Mouse (Mus musculus): ENCODE measurements at regions not wholly inside any gene's neighbourhood (a gene's known extent, or its start where the extent isn't known, plus 50 kb on each side); places are given as distances from the start of the nearest gene placed in this dataset.
A peak's percentile ranks its signal among the peaks of the same experiment; 100 is the strongest.

GRCm38 (mm10) chrX:58445624-58446323, 423.3 kb downstream of the Zic3 start:
- Histone ChIP-seq H3K27ac (no peak overlapping the region), H3K36me3 (no peaks in the 10 kb centered on the region), H3K4me3 (no peak overlapping the region), H3K27me3 (no peaks in the 10 kb centered on the region), H3K9ac (no peak overlapping the region), H3K4me1 (replicated peaks) (no peaks in the 10 kb centered on the region), H3K4me2 (no peak overlapping the region), H3K9me3 (no peaks in the 10 kb centered on the region)
- WGBS, result 36% methylated on average over 4 of the region's 4 CpGs
- ATAC-seq (ENCODE audit: low FRiP score), result peak; percentile 43; the same call in 1 of the 2 replicates

- H3K9me3 ChIP-seq, result no peaks in the 10 kb centered on the region
- H3K4me3 ChIP-seq, result no peak overlapping the region
- no peak overlapping the region for H3K4me2 ChIP-seq
- ATAC-seq (ENCODE audit: low FRiP score), result no peak
- 66% methylated on average over 6 of the region's 6 CpGs for WGBS
- no peaks in the 10 kb centered on the region for H3K36me3 ChIP-seq
- no peaks in the 10 kb centered on the region for H3K27me3 ChIP-seq
- H3K4me1 ChIP-seq (replicated peaks), result no peaks in the 10 kb centered on the region
- H3K9ac ChIP-seq, result no peak overlapping the region
- no peak overlapping the region for H3K27ac ChIP-seq
These were observed 425.1 kb downstream of the Zic3 start for GRCm38 (mm10) chrX:58447605-58448004.

- 61% methylated on average over 6 of the region's 6 CpGs for WGBS
- H3K4me3 ChIP-seq, result no peak overlapping the region
- H3K4me1 ChIP-seq (replicated peaks), result no peaks in the 10 kb centered on the region
- no peaks in the 10 kb centered on the region for H3K9me3 ChIP-seq
- H3K27me3 ChIP-seq, result no peaks in the 10 kb centered on the region
- H3K9ac ChIP-seq, result no peak overlapping the region
- H3K4me2 ChIP-seq, result no peak overlapping the region
- H3K27ac ChIP-seq, result no peak overlapping the region
- peak; percentile 72; the same call in 1 of the 2 replicates for ATAC-seq (ENCODE audit: low FRiP score)
- no peaks in the 10 kb centered on the region for H3K36me3 ChIP-seq
These were observed 439.5 kb upstream of the 4930550L24Rik start for GRCm38 (mm10) chrX:58469683-58470082.

- Histone ChIP-seq H3K4me3 (no peak overlapping the region), H3K4me2 (no peak overlapping the region), H3K36me3 (no peaks in the 10 kb centered on the region), H3K9ac (no peak overlapping the region), H3K9me3 (no peaks in the 10 kb centered on the region), H3K27me3 (no peaks in the 10 kb centered on the region), H3K27ac (no peak overlapping the region), H3K4me1 (replicated peaks) (no peaks in the 10 kb centered on the region)
- WGBS, result 61% methylated on average over 1 of the region's 1 CpGs
- no peak for ATAC-seq (ENCODE audit: low FRiP score)
These were observed 438.2 kb upstream of the 4930550L24Rik start for GRCm38 (mm10) chrX:58470986-58471385.

- Histone ChIP-seq H3K4me1 (replicated peaks) (no peaks in the 10 kb centered on the region), H3K9me3 (no peaks in the 10 kb centered on the region), H3K9ac (no peak overlapping the region), H3K27ac (no peak overlapping the region), H3K4me2 (no peak overlapping the region), H3K36me3 (no peaks in the 10 kb centered on the region), H3K4me3 (no peak overlapping the region), H3K27me3 (no peaks in the 10 kb centered on the region)
- ATAC-seq (ENCODE audit: low FRiP score), result no peak
- WGBS, result 18% methylated on average over 2 of the region's 2 CpGs
These were observed 418.3 kb upstream of the 4930550L24Rik start for GRCm38 (mm10) chrX:58490861-58491260.

GRCm38 (mm10) chrX:58503573-58503972, 405.6 kb upstream of the 4930550L24Rik start:
- 0 out of 2 replicates have a peak, but pooled peaks have one; percentile 39 for ATAC-seq (ENCODE audit: low FRiP score)
- no peak overlapping the region for H3K27ac ChIP-seq
- no peaks in the 10 kb centered on the region for H3K9me3 ChIP-seq
- H3K27me3 ChIP-seq, result no peaks in the 10 kb centered on the region
- no peak overlapping the region for H3K4me2 ChIP-seq
- no peaks in the 10 kb centered on the region for H3K36me3 ChIP-seq
- no peak overlapping the region for H3K9ac ChIP-seq
- WGBS, result 76% methylated on average over 1 of the region's 1 CpGs
- H3K4me3 ChIP-seq, result no peak overlapping the region
- no peaks in the 10 kb centered on the region for H3K4me1 ChIP-seq (replicated peaks)

GRCm38 (mm10) chrX:58514925-58515324, 394.2 kb upstream of the 4930550L24Rik start:
- H3K27ac ChIP-seq, result no peak overlapping the region
- H3K27me3 ChIP-seq, result no peaks in the 10 kb centered on the region
- no peak for ATAC-seq (ENCODE audit: low FRiP score)
- H3K4me2 ChIP-seq, result no peak overlapping the region
- H3K9me3 ChIP-seq, result no peaks in the 10 kb centered on the region
- WGBS, result 69% methylated on average over 5 of the region's 5 CpGs
- H3K36me3 ChIP-seq, result no peaks in the 10 kb centered on the region
- no peak overlapping the region for H3K4me3 ChIP-seq
- H3K4me1 ChIP-seq (replicated peaks), result no peaks in the 10 kb centered on the region
- H3K9ac ChIP-seq, result no peak overlapping the region
